Mouse (Mus musculus): Measurements from ENCODE around the gene Hcst. TPM values are rescaled to one million over a fixed set of nuclear protein-coding genes. Genes with fewer than 3 reads are reported as not detected.

Gene Hcst
- polyA plus RNA-seq, 1 experiment from 2014 or later, result 1.1 TPM

DNA sequence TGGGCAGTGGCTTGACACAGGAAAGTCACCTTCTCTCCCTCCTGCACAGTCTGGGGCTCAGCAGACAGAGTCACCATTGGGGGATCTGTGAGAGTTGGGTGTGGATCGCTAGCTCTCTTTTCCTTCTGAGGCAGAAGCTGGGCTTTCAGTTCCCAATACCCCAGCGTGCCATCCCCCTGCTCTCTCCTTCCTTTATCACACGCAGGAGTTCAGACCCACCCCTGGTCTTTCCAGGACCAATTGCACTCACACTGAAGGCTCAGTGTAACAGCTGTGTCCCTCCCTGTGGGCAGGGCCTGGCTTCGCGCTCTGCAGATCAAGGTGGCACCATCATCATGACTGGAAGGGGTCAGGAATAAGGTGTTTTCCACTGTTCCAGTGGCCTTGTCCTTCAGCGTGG lies 34.6 kb upstream of the Hcst start:
- Histone ChIP-seq H3K4me1 (replicated peaks; ENCODE audit: control insufficient read depth, insufficient read depth, low read length) (peaks cover 22% of the 10 kb centered on the region), H3K4me3 (replicated peaks; ENCODE audit: low read length) (no peak overlapping the region), H3K9me3 (ENCODE audit: control insufficient read depth, low read length) (no peaks in the 10 kb centered on the region), H3K27me3 (ENCODE audit: control insufficient read depth, insufficient read depth, low read length) (peaks cover 60% of the 10 kb centered on the region), H3K9ac (no peak overlapping the region), H3K4me2 (replicated peaks) (peak overlapping the region; percentile 40), H3K36me3 (replicated peaks; ENCODE audit: control insufficient read depth, insufficient read depth) (no peaks in the 10 kb centered on the region), H3K27ac (no peak overlapping the region)
- WGBS, result 6% methylated on average over 6 of the region's 6 CpGs
- ATAC-seq (ENCODE audit: low FRiP score), result no peak
- no peak for DNase-seq (ENCODE audit: low spot score)

GRCm38 (mm10) chr7:30453766-30454165 lies 34.1 kb upstream of the Hcst start:
- H3K4me1 ChIP-seq (replicated peaks; ENCODE audit: control insufficient read depth, insufficient read depth, low read length), result peaks cover 22% of the 10 kb centered on the region
- DNase-seq (ENCODE audit: low spot score) (no peak), ATAC-seq (ENCODE audit: low FRiP score) (no peak)
- no peak overlapping the region for H3K27ac ChIP-seq
- WGBS, result 3% methylated on average over 25 of the region's 25 CpGs
- no peaks in the 10 kb centered on the region for H3K36me3 ChIP-seq (replicated peaks; ENCODE audit: control insufficient read depth, insufficient read depth)
- H3K9me3 ChIP-seq (ENCODE audit: control insufficient read depth, low read length), result no peaks in the 10 kb centered on the region
- H3K27me3 ChIP-seq (ENCODE audit: control insufficient read depth, insufficient read depth, low read length), result peaks cover 57% of the 10 kb centered on the region
- peak overlapping the region; percentile 40 for H3K4me2 ChIP-seq (replicated peaks)
- H3K9ac ChIP-seq, result no peak overlapping the region; the same call in 1 of the 2 replicates
- H3K4me3 ChIP-seq (replicated peaks; ENCODE audit: low read length), result peak overlapping the region; percentile 17

- no peak overlapping the region; the same call in 1 of the 2 replicates for H3K9ac ChIP-seq
- peaks cover 57% of the 10 kb centered on the region for H3K27me3 ChIP-seq (ENCODE audit: control insufficient read depth, insufficient read depth, low read length)
Observed at GRCm38 (mm10) chr7:30453327-30453726, 33.7 kb upstream of the Hcst start.

DNA sequence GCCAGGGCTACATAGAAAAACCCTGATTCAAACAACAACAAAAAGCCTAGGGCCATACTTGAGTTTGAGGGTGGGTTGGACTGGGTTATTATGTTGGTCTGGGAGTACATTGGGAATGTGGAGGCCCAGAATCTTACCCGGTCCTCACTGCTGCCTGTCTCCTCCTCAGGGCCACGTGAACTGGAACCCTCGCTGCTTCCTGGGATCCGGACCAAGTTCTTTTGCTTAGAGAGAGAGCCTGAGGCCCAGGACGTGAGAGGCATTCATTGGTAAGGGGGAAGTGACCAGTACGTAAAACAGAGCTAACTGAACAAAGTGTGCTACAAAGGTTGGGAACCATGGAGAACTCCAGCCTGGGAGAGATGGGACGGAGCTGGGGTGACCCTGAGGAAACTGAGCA lies 30.6 kb upstream of the Hcst start:
- peaks cover 31% of the 10 kb centered on the region for H3K27me3 ChIP-seq (ENCODE audit: control insufficient read depth, insufficient read depth, low read length)
- WGBS, result 80% methylated on average over 7 of the region's 7 CpGs
- H3K27ac ChIP-seq, result no peak overlapping the region
- H3K4me2 ChIP-seq (replicated peaks), result no peak overlapping the region
- DNase-seq (ENCODE audit: low spot score), result no peak
- H3K4me3 ChIP-seq (replicated peaks; ENCODE audit: low read length), result no peak overlapping the region
- no peaks in the 10 kb centered on the region for H3K9me3 ChIP-seq (ENCODE audit: control insufficient read depth, low read length)
- no peak for ATAC-seq (ENCODE audit: low FRiP score)
- no peaks in the 10 kb centered on the region for H3K36me3 ChIP-seq (replicated peaks; ENCODE audit: control insufficient read depth, insufficient read depth)
- H3K9ac ChIP-seq, result no peak overlapping the region
- peaks cover 9% of the 10 kb centered on the region; the same call in 1 of the 2 replicates for H3K4me1 ChIP-seq (replicated peaks; ENCODE audit: control insufficient read depth, insufficient read depth, low read length)

More at GRCm38 (mm10) chr7:30453327-30453726, 33.7 kb upstream of the Hcst start:
- peak overlapping the region; percentile 17 for H3K4me3 ChIP-seq (replicated peaks; ENCODE audit: low read length)
- WGBS, result 15% methylated on average over 25 of the region's 25 CpGs
- H3K36me3 ChIP-seq (replicated peaks; ENCODE audit: control insufficient read depth, insufficient read depth), result no peaks in the 10 kb centered on the region
- no peak overlapping the region for H3K27ac ChIP-seq
- peak overlapping the region; percentile 40 for H3K4me2 ChIP-seq (replicated peaks)
- H3K4me1 ChIP-seq (replicated peaks; ENCODE audit: control insufficient read depth, insufficient read depth, low read length), result peaks cover 21% of the 10 kb centered on the region
- H3K9me3 ChIP-seq (ENCODE audit: control insufficient read depth, low read length), result no peaks in the 10 kb centered on the region
- DNase-seq (ENCODE audit: low spot score) (no peak), ATAC-seq (ENCODE audit: low FRiP score) (no peak)

- peaks cover 32% of the 10 kb centered on the region for H3K36me3 ChIP-seq (replicated peaks; ENCODE audit: control insufficient read depth, insufficient read depth)
- H3K4me3 ChIP-seq (replicated peaks; ENCODE audit: low read length), result peak within 1 kb of the TSS; percentile 92
- H3K9ac ChIP-seq, result peak within 1 kb of the TSS; percentile 98
- H3K9me3 ChIP-seq (ENCODE audit: control insufficient read depth, low read length), result no peaks in the 10 kb centered on the region
- H3K27ac ChIP-seq, result peak within 1 kb of the TSS; percentile 99
- DNase-seq (ENCODE audit: low spot score) (peak; percentile 82), ATAC-seq (ENCODE audit: low FRiP score) (peak; percentile 84)
- H3K4me1 ChIP-seq (replicated peaks; ENCODE audit: control insufficient read depth, insufficient read depth, low read length), result peaks cover 25% of the 10 kb centered on the region; the same call in 1 of the 2 replicates
- under 1% methylated on average over 53 of the region's 72 CpGs for WGBS
- H3K27me3 ChIP-seq (ENCODE audit: control insufficient read depth, insufficient read depth, low read length), result no peaks in the 10 kb centered on the region
- peak within 1 kb of the TSS; percentile 82 for H3K4me2 ChIP-seq (replicated peaks)
Observed at GRCm38 (mm10) chr7:30444971-30445751, 25.5 kb upstream of the Hcst start, which contains the start of gene Aplp1. TSS of gene Aplp1 (minus strand) at chr7:30445535.

DNA sequence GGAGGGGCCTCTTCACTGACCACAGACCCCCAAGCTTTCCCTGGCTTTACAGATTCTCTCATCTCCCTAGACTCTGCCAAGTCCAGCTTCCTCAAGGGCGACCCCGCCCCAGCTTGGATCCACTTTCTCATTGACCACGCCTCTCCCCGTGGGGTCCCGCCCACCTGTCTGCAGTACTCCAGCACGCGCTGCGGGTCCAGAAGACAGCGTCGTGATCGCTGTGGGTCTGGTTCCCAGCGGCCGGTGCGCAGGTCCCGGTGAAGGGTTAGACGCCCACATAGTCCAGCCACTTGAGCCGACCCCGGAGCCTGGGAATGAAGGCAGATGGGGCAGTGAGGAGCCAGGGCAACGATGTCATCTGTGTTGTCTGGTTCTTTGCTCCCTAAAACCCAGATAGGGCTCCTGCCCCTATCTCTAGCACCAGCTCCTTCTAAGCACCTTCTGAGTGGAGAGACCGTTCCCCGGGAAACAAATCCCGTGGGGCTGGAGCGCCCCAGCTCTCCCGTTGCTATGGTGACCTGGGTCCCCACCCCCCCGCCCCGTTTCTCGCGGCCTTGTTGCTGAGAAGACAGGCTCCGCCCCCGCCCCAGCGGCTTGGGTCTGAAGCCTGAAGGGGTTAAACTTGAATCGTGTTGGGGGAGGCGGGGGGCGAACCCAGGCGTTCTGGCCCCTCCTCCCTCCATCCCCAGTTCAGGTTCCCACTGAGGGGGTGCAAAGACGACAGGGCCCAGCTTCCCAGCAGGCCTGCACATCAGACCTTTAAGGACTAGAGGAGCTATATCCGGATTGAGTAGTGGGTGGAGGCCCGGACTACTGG lies 24.7 kb upstream of the Hcst start:
- Histone ChIP-seq H3K9ac (peak overlapping the region; percentile 98), H3K36me3 (replicated peaks; ENCODE audit: control insufficient read depth, insufficient read depth) (peaks cover 40% of the 10 kb centered on the region), H3K4me2 (replicated peaks) (peak overlapping the region; percentile 82), H3K4me1 (replicated peaks; ENCODE audit: control insufficient read depth, insufficient read depth, low read length) (peaks cover 25% of the 10 kb centered on the region; the same call in 1 of the 2 replicates), H3K27ac (peak overlapping the region; percentile 99), H3K4me3 (replicated peaks; ENCODE audit: low read length) (peak overlapping the region; percentile 92), H3K9me3 (ENCODE audit: control insufficient read depth, low read length) (no peaks in the 10 kb centered on the region), H3K27me3 (ENCODE audit: control insufficient read depth, insufficient read depth, low read length) (no peaks in the 10 kb centered on the region)
- under 1% methylated on average over 38 of the region's 38 CpGs for WGBS
- peak; percentile 68 for ATAC-seq (ENCODE audit: low FRiP score)
- peak; percentile 78 for DNase-seq (ENCODE audit: low spot score)

DNA sequence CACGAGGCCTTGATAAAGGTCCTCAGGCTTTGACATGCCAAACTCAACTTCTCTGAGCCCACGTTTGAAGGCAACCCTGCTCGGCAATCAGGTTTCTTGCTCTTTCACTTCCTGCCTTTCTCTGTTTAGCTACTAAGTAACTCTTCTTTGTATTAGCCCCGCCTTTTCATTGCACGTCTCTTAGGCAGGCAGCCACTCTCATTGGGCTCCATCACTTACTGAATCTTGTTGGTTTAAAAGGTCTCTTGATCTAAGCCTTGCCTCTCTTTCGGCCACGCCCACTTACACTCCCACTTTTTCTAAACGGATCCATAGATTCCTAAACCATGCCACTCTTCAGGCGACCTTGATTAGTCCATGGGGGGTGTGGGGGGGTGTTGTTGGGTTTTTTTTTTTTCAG lies 24.0 kb upstream of the Hcst start:
- WGBS, result 17% methylated on average over 9 of the region's 9 CpGs
- ATAC-seq (ENCODE audit: low FRiP score), result no peak

GRCm38 (mm10) chr7:30440697-30441096 lies 21.0 kb upstream of the Hcst start:
- H3K36me3 ChIP-seq (replicated peaks; ENCODE audit: control insufficient read depth, insufficient read depth), result peaks cover 76% of the 10 kb centered on the region
- DNase-seq (ENCODE audit: low spot score) (peak; percentile 72), ATAC-seq (ENCODE audit: low FRiP score) (no peak)
- H3K4me1 ChIP-seq (replicated peaks; ENCODE audit: control insufficient read depth, insufficient read depth, low read length), result peaks cover 16% of the 10 kb centered on the region; the same call in 1 of the 2 replicates
- H3K4me3 ChIP-seq (replicated peaks; ENCODE audit: low read length), result no peak overlapping the region
- H3K27ac ChIP-seq, result no peak overlapping the region
- WGBS, result 33% methylated on average over 2 of the region's 5 CpGs
- H3K9me3 ChIP-seq (ENCODE audit: control insufficient read depth, low read length), result no peaks in the 10 kb centered on the region
- no peak overlapping the region for H3K4me2 ChIP-seq (replicated peaks)
- no peak overlapping the region for H3K9ac ChIP-seq
- H3K27me3 ChIP-seq (ENCODE audit: control insufficient read depth, insufficient read depth, low read length), result no peaks in the 10 kb centered on the region

More for the DNA sequence above, 24.0 kb upstream of the Hcst start:
- Histone ChIP-seq H3K27ac (peak overlapping the region; percentile 99), H3K36me3 (replicated peaks; ENCODE audit: control insufficient read depth, insufficient read depth) (peaks cover 47% of the 10 kb centered on the region), H3K9me3 (ENCODE audit: control insufficient read depth, low read length) (no peaks in the 10 kb centered on the region), H3K4me1 (replicated peaks; ENCODE audit: control insufficient read depth, insufficient read depth, low read length) (peaks cover 25% of the 10 kb centered on the region; the same call in 1 of the 2 replicates), H3K9ac (peak overlapping the region; percentile 98; the same call in 1 of the 2 replicates), H3K4me3 (replicated peaks; ENCODE audit: low read length) (peak overlapping the region; percentile 92), H3K27me3 (ENCODE audit: control insufficient read depth, insufficient read depth, low read length) (no peaks in the 10 kb centered on the region), H3K4me2 (replicated peaks) (peak overlapping the region; percentile 82)
- no peak for DNase-seq (ENCODE audit: low spot score)

GRCm38 (mm10) chr7:30439734-30440133 lies 20.1 kb upstream of the Hcst start:
- 80% methylated on average over 13 of the region's 13 CpGs for WGBS
- no peak for DNase-seq (ENCODE audit: low spot score)

More at GRCm38 (mm10) chr7:30439734-30440133, 20.1 kb upstream of the Hcst start:
- Histone ChIP-seq H3K4me3 (replicated peaks; ENCODE audit: low read length) (no peak overlapping the region), H3K9me3 (ENCODE audit: control insufficient read depth, low read length) (no peaks in the 10 kb centered on the region), H3K4me2 (replicated peaks) (no peak overlapping the region), H3K27ac (no peak overlapping the region), H3K27me3 (ENCODE audit: control insufficient read depth, insufficient read depth, low read length) (no peaks in the 10 kb centered on the region), H3K36me3 (replicated peaks; ENCODE audit: control insufficient read depth, insufficient read depth) (peaks cover 86% of the 10 kb centered on the region), H3K9ac (no peak overlapping the region), H3K4me1 (replicated peaks; ENCODE audit: control insufficient read depth, insufficient read depth, low read length) (peaks cover 16% of the 10 kb centered on the region; the same call in 1 of the 2 replicates)
- ATAC-seq (ENCODE audit: low FRiP score), result no peak
